Comparison of ENCODE assay signal across 23 mouse cellular contexts in the genomic region with DNA sequence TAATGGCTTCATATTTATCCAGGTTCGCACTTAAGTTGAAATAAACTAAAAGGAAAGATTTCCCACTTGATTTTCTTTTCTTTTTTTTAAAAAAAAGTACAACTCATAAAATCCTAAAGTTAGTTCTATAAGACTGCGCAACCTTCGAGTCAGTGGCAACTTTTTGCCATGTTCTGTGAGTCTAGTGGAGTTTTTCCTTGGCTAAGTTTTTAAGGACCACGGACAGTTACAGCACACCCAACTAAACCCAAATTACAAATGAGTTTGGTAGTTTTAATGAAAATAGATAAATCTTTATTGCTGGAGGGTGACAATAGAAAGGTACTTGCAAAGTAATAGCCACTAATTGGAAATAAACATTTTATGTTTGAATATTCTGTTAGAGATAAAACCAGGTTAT.
DNase-seq lines count a peak whose midpoint lies in the region; ATAC-seq and TF ChIP-seq lines count a peak whose summit lies in the region.
"Had no signal": no experiment of that assay in that cellular context is flagged by ENCODE, and none has a peak within 500 bp of the region (broad histone marks: within the 10 kb centered on the region; RNA-seq: fewer than 3 reads in every experiment).

No protein-coding gene starts in this region.

- no peaks in the 10 kb centered on the region for H3K36me3 ChIP-seq in hindbrain, embryonic 11.5 days (ENCODE audit: control insufficient read depth, insufficient read depth, low read length)
- no peaks in the 10 kb centered on the region for H3K36me3 ChIP-seq in hindbrain, embryonic 10.5 days
- H3K36me3 ChIP-seq in MEL (ENCODE audit: control insufficient read depth in 1 of 2, insufficient read depth in 2 of 2, low read length in 2 of 2), result no peaks in the 10 kb centered on the region
- H3K36me3 ChIP-seq: forebrain, embryonic 15.5 days; G1E; heart, embryonic 12.5 days; hindbrain, embryonic 12.5 days had no signal

- no peaks in the 10 kb centered on the region for H3K4me1 ChIP-seq in hindbrain, embryonic 11.5 days (replicated peaks; ENCODE audit: control insufficient read depth, insufficient read depth, low read length)
- H3K4me1 ChIP-seq in hindbrain, embryonic 10.5 days (replicated peaks), result no peaks in the 10 kb centered on the region
- H3K4me1 ChIP-seq in MEL (ENCODE audit: control insufficient read depth in 1 of 2, insufficient read depth in 2 of 2, low read length in 2 of 2), result no peaks in the 10 kb centered on the region
- H3K4me1 ChIP-seq: forebrain, embryonic 15.5 days; heart, embryonic 12.5 days; hindbrain, embryonic 12.5 days had no signal

- no peaks in the 10 kb centered on the region for H3K79me2 ChIP-seq in MEL (ENCODE audit: control insufficient read depth, insufficient read depth, low read length, poor library complexity)

- H3K27ac ChIP-seq in hindbrain, embryonic 11.5 days (ENCODE audit: low read depth, low read length), result no peak overlapping the region
- no peak overlapping the region for H3K27ac ChIP-seq in hindbrain, embryonic 10.5 days
- H3K27ac ChIP-seq in MEL (ENCODE audit: control insufficient read depth, low read depth, low read length), result no peak overlapping the region
- H3K27ac ChIP-seq: forebrain, embryonic 15.5 days; hindbrain, embryonic 12.5 days had no signal

- H3K27me3 ChIP-seq in hindbrain, embryonic 11.5 days (ENCODE audit: control insufficient read depth, insufficient read depth, low read length), result no peaks in the 10 kb centered on the region
- no peaks in the 10 kb centered on the region for H3K27me3 ChIP-seq in hindbrain, embryonic 10.5 days (ENCODE audit: insufficient read depth, poor library complexity, severe bottlenecking)
- H3K27me3 ChIP-seq in MEL (ENCODE audit: control insufficient read depth in 1 of 2, insufficient read depth in 2 of 2, low read length in 2 of 2), result no peaks in the 10 kb centered on the region
- H3K27me3 ChIP-seq: forebrain, embryonic 15.5 days; heart, embryonic 12.5 days; hindbrain, embryonic 12.5 days; Patski had no signal

- TF ChIP-seq POLR2A in MEL (IDR thresholded peaks at IDR 0.05; ENCODE audit: control insufficient read depth in 1 of 2, insufficient read depth in 1 of 2, low read depth in 1 of 2, low read length in 2 of 2, poor library complexity in 1 of 2), result no peak

- TF ChIP-seq RAD21 in MEL (IDR thresholded peaks at IDR 0.05; ENCODE audit: low read depth, low read length), result no peak

- no peak overlapping the region for H3K4me2 ChIP-seq in hindbrain, embryonic 11.5 days (replicated peaks; ENCODE audit: low read depth, low read length)
- H3K4me2 ChIP-seq: forebrain, embryonic 15.5 days; heart, embryonic 12.5 days; hindbrain, embryonic 12.5 days had no signal

- no peak overlapping the region for H3K4me3 ChIP-seq in hindbrain, embryonic 11.5 days (ENCODE audit: low read depth, low read length)
- H3K4me3 ChIP-seq in hindbrain, embryonic 10.5 days, result no peak overlapping the region
- H3K4me3 ChIP-seq in MEL (ENCODE audit: control insufficient read depth in 1 of 2, insufficient read depth in 1 of 2, low read depth in 2 of 2, low read length in 2 of 2), result no peak overlapping the region
- H3K4me3 ChIP-seq: forebrain, embryonic 15.5 days; heart, embryonic 12.5 days; hindbrain, embryonic 12.5 days had no signal

- H3K9me3 ChIP-seq in hindbrain, embryonic 11.5 days (ENCODE audit: control insufficient read depth, low read length), result no peaks in the 10 kb centered on the region
- no peaks in the 10 kb centered on the region for H3K9me3 ChIP-seq in hindbrain, embryonic 10.5 days
- no peaks in the 10 kb centered on the region for H3K9me3 ChIP-seq in MEL (replicated peaks; ENCODE audit: insufficient read depth, low read length)
- H3K9me3 ChIP-seq: forebrain, embryonic 15.5 days; G1E; heart, embryonic 12.5 days; hindbrain, embryonic 12.5 days had no signal

- WGBS in hindbrain, embryonic 11.5 days, result 88% methylated on average over 4 of the region's 4 CpGs
- 84% methylated on average over 4 of the region's 4 CpGs for WGBS in hindbrain, embryonic 10.5 days

- H3K9ac ChIP-seq in hindbrain, embryonic 11.5 days (ENCODE audit: low read depth, low read length), result no peak overlapping the region
- H3K9ac ChIP-seq in MEL (ENCODE audit: control insufficient read depth, low read depth, low read length, poor library complexity, severe bottlenecking), result no peak overlapping the region
- H3K9ac ChIP-seq: forebrain, embryonic 15.5 days; heart, embryonic 12.5 days; hindbrain, embryonic 12.5 days had no signal

- peak; percentile 5 for DNase-seq in hindbrain, embryonic 11.5 days (ENCODE audit: low spot score)
- no peak for DNase-seq in hindbrain, embryonic 10.5 days (ENCODE audit: low spot score)
- peak; percentile 36 for DNase-seq in 3T3-L1 (ENCODE audit: low read depth, low spot score)
- peak; percentile 2 for DNase-seq in MEL (ENCODE audit: low read depth, low spot score)
- peak; percentile 39 for DNase-seq in forelimb bud, embryonic 11.5 days (ENCODE audit: low read depth, low spot score)
- DNase-seq in yolk sac, embryonic 10.5 days (ENCODE audit: low spot score), result no peak
- DNase-seq: adrenal gland, adult 2 months; adrenal gland, postnatal 25 days; B cell, adult 2 months; cerebellum, adult 18-20 months; cerebellum, adult 9-11 months; cerebellum, postnatal 36 days; gastrocnemius, postnatal 14 days had no signal

- TF ChIP-seq EP300 in MEL (IDR thresholded peaks at IDR 0.05; ENCODE audit: low read depth in 1 of 2, low read length in 2 of 2), result no peak

- no peak for TF ChIP-seq CTCF in MEL (IDR thresholded peaks at IDR 0.05 in 2 of 3, conservative IDR thresholded peaks at IDR 0.05 in 1 of 3; ENCODE audit: control insufficient read depth in 1 of 3, insufficient read depth in 1 of 3, low read depth in 2 of 3, low read length in 3 of 3, poor library complexity in 1 of 3, severe bottlenecking in 1 of 3)

- no peak for ATAC-seq in hindbrain, embryonic 11.5 days (ENCODE audit: low FRiP score)
- ATAC-seq: activated CD4-positive, CD25-positive, alpha-beta regulatory T cell, adult 4 months; CD4-positive, CD25-positive, alpha-beta regulatory T cell, adult 4 months; forebrain, embryonic 15.5 days; hindbrain, embryonic 16.5 days; inflammation-experienced regulatory T-cells, adult 6 months; intestine, postnatal 0 days; Patski had no signal

TF ChIP-seq in MEL, 35 proteins besides CTCF, POLR2A, EP300 and RAD21:
- no peak for TF ChIP-seq MAX (IDR thresholded peaks at IDR 0.05; ENCODE audit: low read length)
- TF ChIP-seq TAL1 (IDR thresholded peaks at IDR 0.05; ENCODE audit: low read length), result no peak
- TF ChIP-seq ELF1 (IDR thresholded peaks at IDR 0.05; ENCODE audit: low read depth, low read length), result no peak
- TF ChIP-seq KAT2A (conservative IDR thresholded peaks at IDR 0.05; ENCODE audit: low read depth, low read length), result no peak
- no peak for TF ChIP-seq ZC3H11A (IDR thresholded peaks at IDR 0.05; ENCODE audit: low read depth, low read length)
- TF ChIP-seq BHLHE40 (IDR thresholded peaks at IDR 0.05; ENCODE audit: borderline replicate concordance, low read depth, low read length), result no peak
- no peak for TF ChIP-seq MEF2A (IDR thresholded peaks at IDR 0.05; ENCODE audit: extremely low read depth, insufficient replicate concordance, low read depth, low read length, poor library complexity, severe bottlenecking)
- TF ChIP-seq TBP (IDR thresholded peaks at IDR 0.05; ENCODE audit: low read depth, low read length), result no peak
- no peak for TF ChIP-seq POLR2AphosphoS2 (IDR thresholded peaks at IDR 0.05; ENCODE audit: low read length)

Comparison
In these comparisons a context has a peak if more than half of its experiments do, and no peak if none do; other contexts are left out.
1. DNase-seq: peak in hindbrain, embryonic 11.5 days (single experiment), 3T3-L1 (single experiment), MEL (single experiment) and forelimb bud, embryonic 11.5 days (single experiment); none in hindbrain, embryonic 10.5 days (single experiment) and yolk sac, embryonic 10.5 days (single experiment).